Mouse (Mus musculus): ENCODE results near the gene Arhgap8.
A peak's percentile ranks its signal among the peaks of the same experiment; 100 is the strongest.

GRCm38 (mm10) chr15:84719791-84720190 lies at the start of gene Arhgap8:
- TF ChIP-seq CTCF (IDR thresholded peaks at IDR 0.05; ENCODE audit: extremely low read depth, insufficient read length, insufficient replicate concordance, low read depth, low read length) (no peak), POLR2A (IDR thresholded peaks at IDR 0.05; ENCODE audit: low read depth, low read length) (peak; percentile 8; the same call in 1 of the 2 replicates)
